Mouse (Mus musculus) heart, postnatal 0 days (tissue): Measurements from ENCODE around the gene Rtp4. TPM values are rescaled to one million over a fixed set of nuclear protein-coding genes. Genes with fewer than 3 reads are reported as not detected.

Experiments
- ATAC-seq: fragments of 200-750 bp; cut with Nextera tagmentation; 2 replicates; pipeline ENCODE4 v1.8.0; 2017; ENCODE audit warnings: low read depth, moderate number of reproducible peaks, moderate library complexity; ENCODE audit not compliant: insufficient read depth
- DNase-seq: peaks from one replicate; pipeline ENCODE4 v3.0.0-alpha.2; 2016; ENCODE audit warnings: low spot score
- H3K27ac ChIP-seq: fragments of 300-500 bp; sonication (generic); 2 replicates; pipeline ENCODE4 v1.5.1; 2014; ENCODE audit warnings: low read depth, mild to moderate bottlenecking
- H3K27me3 ChIP-seq: fragments of 300-500 bp; sonication (generic); 2 replicates; pipeline ENCODE4 v1.6.1; 2014; ENCODE audit warnings: low read length, mixed read lengths; ENCODE audit not compliant: control insufficient read depth, insufficient read depth
- H3K36me3 ChIP-seq: fragments of 300-500 bp; sonication (generic); replicated peaks from 2 replicates; pipeline ENCODE4 v1.6.1; 2014; ENCODE audit warnings: low read length, mixed read lengths; ENCODE audit not compliant: control insufficient read depth, insufficient read depth
- H3K4me1 ChIP-seq: fragments of 300-500 bp; sonication (generic); 2 replicates; pipeline ENCODE4 v1.6.1; 2014; ENCODE audit warnings: antibody characterized with exemption; ENCODE audit not compliant: control insufficient read depth, insufficient read depth
- H3K4me2 ChIP-seq: fragments of 300-500 bp; sonication (generic); 2 replicates; pipeline ENCODE4 v1.6.1; 2014; ENCODE audit warnings: low read depth, mild to moderate bottlenecking, low read length, moderate library complexity
- H3K4me3 ChIP-seq: fragments of 300-500 bp; sonication (generic); 2 replicates; pipeline ENCODE4 v1.5.1; 2014; ENCODE audit warnings: low read depth, low read length
- H3K9ac ChIP-seq: fragments of 300-500 bp; sonication (generic); replicated peaks from 2 replicates; pipeline ENCODE4 v1.6.1; 2014; ENCODE audit warnings: low read depth, low read length, mixed read lengths
- H3K9me3 ChIP-seq: fragments of 300-500 bp; sonication (generic); replicated peaks from 2 replicates; pipeline ENCODE4 v1.6.1; 2016; ENCODE audit warnings: low read length; ENCODE audit not compliant: control insufficient read depth
- CTCF ChIP-seq: IDR thresholded peaks from 2 replicates; pipeline ENCODE4 v1.5.1; 2016; ENCODE audit warnings: antibody characterized with exemption, control low read depth, low read depth
- EP300 ChIP-seq: IDR thresholded peaks from 2 replicates; pipeline ENCODE4 v1.6.1; 2016; ENCODE audit warnings: antibody characterized with exemption, low read depth
- WGBS: fragments of 180-500 bp; shearing (Covaris S2); extraction: QIAGEN DNeasy Blood & Tissue Kit; methylation state at CpG from one replicate; pipeline ENCODE4 v1.1.7; 2014; 5-methylcytosine and 5-hydroxymethylcytosine counted together
- polyA plus RNA-seq: library from polyadenylated mRNA; unstranded; fragments of >200 nt; fragmentation: Nextera tagmentation; extraction: Ambion mirVana; gene quantifications from 2 replicates; pipeline ENCODE4 v1.2.1, GENCODE M21; 2015
- total RNA-seq: library from RNA; depleted of rRNA; stranded (reverse); fragments of >200 nt; gene quantifications from 2 replicates; pipeline ENCODE4 v1.2.3, GENCODE M21; 2014; ENCODE audit warnings: low replicate concordance

Rtp4 gene
- total and polyA plus RNA-seq, 2 experiments from 2014 or later = 9.8 to 16.9 TPM

GRCm38 (mm10) chr16:23502478-23502877 lies 17.6 kb upstream of the Rtp4 start:
- no peak overlapping the region for H3K4me3 ChIP-seq
- no peak for ATAC-seq
- no peaks in the 10 kb centered on the region for H3K27me3 ChIP-seq
- WGBS = 68% methylated on average over 3 of the region's 3 CpGs
- no peak for DNase-seq
- peaks cover 42% of the 10 kb centered on the region for H3K4me1 ChIP-seq
- no peak overlapping the region for H3K9ac ChIP-seq
- no peak overlapping the region for H3K4me2 ChIP-seq
- H3K9me3 ChIP-seq = no peaks in the 10 kb centered on the region
- H3K27ac ChIP-seq = no peak overlapping the region
- TF ChIP-seq EP300 (no peak), CTCF (no peak)
- no peaks in the 10 kb centered on the region for H3K36me3 ChIP-seq

DNA sequence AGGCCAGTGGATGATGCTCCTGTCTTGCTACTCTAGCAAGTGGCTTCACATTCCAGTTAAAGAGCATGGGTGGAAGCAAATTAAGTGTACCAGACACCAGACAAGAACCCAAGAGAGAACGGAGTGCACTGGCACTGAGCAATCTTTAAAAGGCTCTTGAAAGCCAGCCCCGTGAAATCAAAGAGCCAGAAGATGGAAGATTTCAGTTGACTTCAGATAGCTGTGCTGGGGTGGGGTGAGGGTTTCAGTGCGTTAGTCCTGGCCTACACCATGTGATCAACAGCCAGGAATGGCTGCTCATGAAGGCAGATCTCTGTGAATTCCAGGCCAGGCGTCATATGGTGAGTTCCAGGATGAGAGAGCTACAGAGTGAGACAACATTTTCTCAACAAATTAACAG lies 16.7 kb upstream of the Rtp4 start:
- no peak overlapping the region for H3K4me2 ChIP-seq
- no peak overlapping the region for H3K4me3 ChIP-seq
- DNase-seq (no peak), ATAC-seq (no peak)
- no peaks in the 10 kb centered on the region for H3K9me3 ChIP-seq
- H3K27ac ChIP-seq = no peak overlapping the region
- no peak overlapping the region for H3K9ac ChIP-seq
- H3K27me3 ChIP-seq = no peaks in the 10 kb centered on the region
- WGBS = 45% methylated on average over 4 of the region's 4 CpGs
- H3K4me1 ChIP-seq = peaks cover 34% of the 10 kb centered on the region
- H3K36me3 ChIP-seq = no peaks in the 10 kb centered on the region
- TF ChIP-seq EP300 (no peak), CTCF (no peak)

DNA sequence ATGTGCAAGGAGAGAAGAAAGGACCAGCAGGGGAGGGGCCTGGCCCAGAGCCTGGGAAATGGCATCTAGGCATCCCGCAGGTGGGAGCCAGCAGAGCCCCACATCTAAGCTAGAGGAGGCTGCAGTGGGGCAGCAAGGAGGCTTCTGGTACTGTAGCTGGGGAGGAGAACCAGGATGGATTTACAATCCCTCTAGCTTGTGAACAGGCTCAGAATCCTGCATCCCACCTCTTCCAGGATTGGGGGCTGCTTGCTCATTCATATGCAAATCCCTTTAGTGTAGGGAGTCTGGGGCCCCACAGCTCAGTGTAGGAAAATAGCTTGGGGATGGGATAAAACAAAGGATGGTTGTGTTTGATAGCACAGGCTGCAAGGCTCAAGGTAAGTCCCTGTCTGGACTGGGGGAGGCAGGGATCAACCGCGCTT lies 15.8 kb upstream of the Rtp4 start:
- no peak for ATAC-seq
- no peak for TF ChIP-seq CTCF
- TF ChIP-seq EP300 = no peak

DNA sequence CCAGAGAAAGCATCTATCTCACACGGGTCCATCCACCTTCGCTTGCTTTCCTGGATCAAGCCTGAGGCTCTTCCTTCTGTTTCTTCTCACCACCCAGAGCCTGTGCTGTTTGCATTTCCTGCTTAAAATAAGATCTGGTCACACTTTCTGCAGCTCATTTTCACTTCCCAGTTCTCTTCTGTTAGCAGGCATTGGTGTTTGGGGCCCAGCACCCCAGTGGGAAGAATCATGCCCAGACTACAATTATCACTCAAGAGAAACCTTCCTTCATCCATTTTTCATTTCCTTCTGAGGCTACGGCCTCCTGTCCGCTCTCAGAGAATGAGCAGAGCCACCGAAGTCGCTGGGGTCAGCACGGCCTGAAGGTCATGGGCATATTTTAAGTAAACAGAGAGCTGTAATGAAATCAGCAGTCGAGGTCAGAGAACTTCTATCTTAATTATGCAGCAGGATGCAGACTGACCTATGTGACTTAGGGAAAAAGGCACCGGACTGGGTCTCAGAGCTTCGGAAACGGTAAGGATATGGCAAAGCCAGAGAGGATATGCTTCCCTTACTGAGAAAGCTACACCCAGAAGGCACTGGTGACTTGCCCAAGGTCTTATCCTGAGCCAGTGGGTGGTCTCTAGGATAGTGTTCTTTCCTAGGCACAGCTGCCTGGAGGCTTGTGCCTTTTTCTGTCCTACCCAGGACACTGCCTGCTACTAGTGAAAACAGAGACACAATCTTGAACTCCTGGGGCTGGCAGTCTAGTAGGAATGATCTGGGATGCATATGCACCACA lies 14.0 kb upstream of the Rtp4 start:
- H3K4me3 ChIP-seq = no peak overlapping the region
- H3K4me1 ChIP-seq = peaks cover 9% of the 10 kb centered on the region
- 42% methylated on average over 11 of the region's 11 CpGs for WGBS
- H3K27ac ChIP-seq = no peak overlapping the region
- no peaks in the 10 kb centered on the region for H3K36me3 ChIP-seq
- H3K4me2 ChIP-seq = no peak overlapping the region
- no peak overlapping the region for H3K9ac ChIP-seq
- no peak for DNase-seq
- no peaks in the 10 kb centered on the region for H3K27me3 ChIP-seq
- TF ChIP-seq EP300 = no peak
- TF ChIP-seq CTCF = no peak
- ATAC-seq = no peak
- no peaks in the 10 kb centered on the region for H3K9me3 ChIP-seq

More for the DNA sequence above, 15.8 kb upstream of the Rtp4 start:
- Histone ChIP-seq H3K4me2 (no peak overlapping the region), H3K27ac (no peak overlapping the region), H3K9me3 (no peaks in the 10 kb centered on the region), H3K27me3 (no peaks in the 10 kb centered on the region), H3K36me3 (no peaks in the 10 kb centered on the region), H3K9ac (no peak overlapping the region), H3K4me3 (no peak overlapping the region), H3K4me1 (peaks cover 26% of the 10 kb centered on the region)
- 77% methylated on average over 3 of the region's 3 CpGs for WGBS
- DNase-seq = no peak

DNA sequence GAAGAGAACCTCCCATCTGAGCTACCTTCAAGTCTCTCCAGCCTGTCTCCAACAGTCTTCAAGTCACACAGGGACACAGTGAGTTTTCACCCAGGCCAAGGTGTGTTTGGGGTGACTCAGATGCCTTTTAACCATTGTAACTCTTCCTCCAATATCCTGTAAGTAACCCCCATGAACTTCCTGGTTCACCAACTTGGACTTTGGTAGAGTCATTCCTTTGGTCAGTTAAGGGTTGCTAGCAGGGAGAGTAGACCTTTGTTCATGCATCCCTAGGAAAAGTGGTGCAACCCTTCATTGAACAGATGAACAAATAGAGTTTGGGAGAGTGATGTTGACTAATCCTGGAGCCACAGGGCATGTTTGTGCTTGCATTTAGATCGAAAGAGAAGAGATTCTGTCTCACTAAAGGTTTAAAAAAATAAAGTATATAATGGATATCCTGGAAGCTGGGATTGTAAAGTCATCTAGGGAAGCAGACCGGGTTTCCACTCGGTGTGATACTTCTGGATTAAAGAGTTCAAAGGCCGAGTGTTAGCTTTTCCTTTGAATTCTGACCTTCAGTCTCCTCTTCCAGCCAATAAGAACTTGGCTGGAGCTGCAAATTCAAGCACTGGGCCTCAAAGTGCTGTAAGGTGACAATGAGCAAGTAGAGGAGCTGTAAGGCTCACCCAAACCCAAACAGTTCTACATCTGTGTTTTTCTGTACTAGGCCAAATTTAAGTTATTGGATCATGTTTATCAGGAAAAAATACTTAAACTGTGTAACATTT lies 8.7 kb upstream of the Rtp4 start:
- Histone ChIP-seq H3K4me1 (peaks cover 5% of the 10 kb centered on the region), H3K27me3 (no peaks in the 10 kb centered on the region), H3K9me3 (no peaks in the 10 kb centered on the region), H3K4me2 (no peak overlapping the region), H3K9ac (no peak overlapping the region), H3K36me3 (no peaks in the 10 kb centered on the region), H3K4me3 (no peak overlapping the region), H3K27ac (no peak overlapping the region)
- ATAC-seq = no peak
- TF ChIP-seq CTCF (no peak), EP300 (no peak)
- DNase-seq = no peak
- WGBS = 81% methylated on average over 4 of the region's 4 CpGs
